Mouse (Mus musculus) liver, embryonic 14.5 days (tissue): ENCODE measurements around the gene Eno2. TPM values are rescaled to one million over a fixed set of nuclear protein-coding genes. Genes with fewer than 3 reads are reported as not detected.

Experiments
- ATAC-seq: fragments of 200-750 bp; cut with Nextera tagmentation; 2 replicates; pipeline ENCODE4 v1.8.0; 2017; ENCODE audit warnings: moderate number of reproducible peaks, mild to moderate bottlenecking, moderate library complexity; ENCODE audit not compliant: insufficient read depth
- DNase-seq, 3 experiments: peaks; one replicate each; pipeline ENCODE4 v3.0.0-alpha.2; 2012 to 2013; ENCODE audit warnings: low read depth in 3 of 3, low spot score in 3 of 3
- H3K27ac ChIP-seq: fragments of 300-500 bp; sonication (generic); 2 replicates; pipeline ENCODE4 v1.5.1; 2014; ENCODE audit warnings: moderate library complexity, mild to moderate bottlenecking, control low read depth, inconsistent platforms
- H3K27me3 ChIP-seq: fragments of 300-500 bp; sonication (generic); 2 replicates; pipeline ENCODE4 v1.6.1; 2014; ENCODE audit warnings: mild to moderate bottlenecking, low read length, moderate library complexity; ENCODE audit not compliant: control insufficient read depth, insufficient read depth
- H3K36me3 ChIP-seq: fragments of 300-500 bp; sonication (generic); replicated peaks from 2 replicates; pipeline ENCODE4 v1.6.1; 2014; ENCODE audit warnings: low read depth; ENCODE audit not compliant: control insufficient read depth, insufficient read depth
- H3K4me1 ChIP-seq, 2 experiments: fragments of 200-500 bp in 1 of 2; fragments of 300-500 bp in 1 of 2; sonication (generic) in 1 of 2; replicated peaks; 2 replicates each; pipeline ENCODE4 v1.6.1; 2012 to 2014; ENCODE audit warnings: antibody characterized with exemption in 1 of 2, inconsistent platforms in 1 of 2, low read length in 1 of 2; ENCODE audit not compliant: control insufficient read depth in 2 of 2, insufficient read depth in 2 of 2
- H3K4me2 ChIP-seq: fragments of 300-500 bp; sonication (generic); 2 replicates; pipeline ENCODE4 v1.6.1; 2014; ENCODE audit warnings: low read depth, mild to moderate bottlenecking, control low read depth, moderate library complexity
- H3K4me3 ChIP-seq, 2 experiments: fragments of 200-500 bp in 1 of 2; fragments of 300-500 bp in 1 of 2; sonication (generic) in 1 of 2; 2 replicates each; pipeline ENCODE4 v1.5.1; 2012 to 2014; ENCODE audit warnings: low read depth in 2 of 2, low read length in 2 of 2, mild to moderate bottlenecking in 2 of 2, control low read depth in 1 of 2, inconsistent platforms in 1 of 2, moderate library complexity in 1 of 2; ENCODE audit not compliant: insufficient read depth in 1 of 2
- H3K9ac ChIP-seq: fragments of 300-500 bp; sonication (generic); replicated peaks from 2 replicates; pipeline ENCODE4 v1.6.1; 2014; ENCODE audit warnings: mild to moderate bottlenecking, control low read depth, moderate library complexity
- H3K9me3 ChIP-seq: fragments of 300-500 bp; sonication (generic); 2 replicates; pipeline ENCODE4 v1.6.1; 2016; ENCODE audit warnings: low read length, mixed read lengths; ENCODE audit not compliant: control insufficient read depth
- CTCF ChIP-seq: IDR thresholded peaks from 2 replicates; pipeline ENCODE4 v1.5.1; 2016; ENCODE audit warnings: antibody characterized with exemption, low read depth, control low read depth
- EP300 ChIP-seq: IDR thresholded peaks from 2 replicates; pipeline ENCODE4 v1.6.1; 2016; ENCODE audit warnings: antibody characterized with exemption, low read depth
- WGBS: fragments of 180-500 bp; shearing (Covaris S2); extraction: QIAGEN DNeasy Blood & Tissue Kit; methylation state at CpG from one replicate; pipeline ENCODE4 v1.1.7; 2014; ENCODE audit not compliant: insufficient replicate concordance; 5-methylcytosine and 5-hydroxymethylcytosine counted together
- polyA plus RNA-seq, 2 experiments: library from polyadenylated mRNA; depleted of rRNA in 1 of 2; stranded (reverse) in 1 of 2; unstranded in 1 of 2; fragments of >200 nt; fragmentation: Nextera tagmentation in 1 of 2; extraction: Ambion mirVana in 1 of 2; gene quantifications; 2 replicates each; pipeline versions ENCODE4 v1.2.1 to v1.2.3; 2012 to 2014

Gene Eno2
- polyA plus RNA-seq, 2 experiments: 0.50 TPM; not detected in 1

GRCm38 (mm10) chr6:124737040-124737439 is 32.4 kb downstream of the Eno2 start:
- TF ChIP-seq EP300 (no peak), CTCF (no peak)
- DNase-seq (no peak), ATAC-seq (no peak)
- 83% methylated on average over 11 of the region's 11 CpGs for WGBS
- Histone ChIP-seq H3K27ac (no peak overlapping the region), H3K9ac (no peak overlapping the region), H3K4me1 (peaks cover 16 to 32% of the 10 kb centered on the region in 2 experiments), H3K36me3 (no peaks in the 10 kb centered on the region), H3K9me3 (no peaks in the 10 kb centered on the region), H3K4me2 (no peak overlapping the region), H3K4me3 (no peak overlapping the region), H3K27me3 (no peaks in the 10 kb centered on the region)

GRCm38 (mm10) chr6:124734417-124734816 is 35.1 kb downstream of the Eno2 start:
- Histone ChIP-seq H3K27ac (no peak overlapping the region), H3K9ac (no peak overlapping the region), H3K36me3 (no peaks in the 10 kb centered on the region), H3K4me3 (no peak overlapping the region), H3K9me3 (no peaks in the 10 kb centered on the region), H3K4me1 (peaks cover 7 to 21% of the 10 kb centered on the region in 2 experiments), H3K4me2 (no peak overlapping the region), H3K27me3 (no peaks in the 10 kb centered on the region)
- DNase-seq: no peak
- WGBS: 58% methylated on average over 3 of the region's 3 CpGs
- no peak for TF ChIP-seq EP300
- TF ChIP-seq CTCF: no peak
- no peak for ATAC-seq

GRCm38 (mm10) chr6:124732476-124733370 is 36.8 kb downstream of the Eno2 start:
- H3K9ac ChIP-seq: peak overlapping the region; percentile 6; the same call in 1 of the 2 replicates
- no peak for DNase-seq

GRCm38 (mm10) chr6:124731038-124731437 is 38.4 kb downstream of the Eno2 start:
- no peak overlapping the region for H3K4me3 ChIP-seq
- no peak overlapping the region for H3K27ac ChIP-seq
- ATAC-seq: no peak
- H3K4me1 ChIP-seq: peaks cover 3 to 10% of the 10 kb centered on the region in 2 experiments; a peak in 3 of 4 replicates
- H3K36me3 ChIP-seq: no peaks in the 10 kb centered on the region; the same call in 1 of the 2 replicates
- 71% methylated on average over 7 of the region's 7 CpGs for WGBS
- H3K27me3 ChIP-seq: no peaks in the 10 kb centered on the region
- TF ChIP-seq EP300: no peak
- H3K9me3 ChIP-seq: no peaks in the 10 kb centered on the region
- no peak overlapping the region for H3K9ac ChIP-seq
- DNase-seq: no peak
- peak overlapping the region; percentile 32 for H3K4me2 ChIP-seq

More at GRCm38 (mm10) chr6:124732476-124733370, 36.8 kb downstream of the Eno2 start:
- H3K27me3 ChIP-seq: no peaks in the 10 kb centered on the region
- peak overlapping the region; percentile 30 for H3K4me2 ChIP-seq
- WGBS: 21% methylated on average over 19 of the region's 19 CpGs
- H3K36me3 ChIP-seq: no peaks in the 10 kb centered on the region
- TF ChIP-seq CTCF (no peak), EP300 (no peak)
- peak overlapping the region; percentile 37 to 50 for H3K4me3 ChIP-seq
- H3K4me1 ChIP-seq: peaks cover 3 to 10% of the 10 kb centered on the region in 2 experiments; a peak in 3 of 4 replicates
- peak; percentile 63 for ATAC-seq
- H3K9me3 ChIP-seq: no peaks in the 10 kb centered on the region
- H3K27ac ChIP-seq: no peak overlapping the region
